Mouse (Mus musculus) kidney, adult 2 months (tissue): ENCODE results near the gene Pde4d.

Experiments used
- CTCF ChIP-seq: fragments of 200-500 bp; conservative IDR thresholded peaks from 2 replicates; pipeline ENCODE4 v1.5.1; 2011; ENCODE audit warnings: low read depth, mild to moderate bottlenecking, control low read depth, low read length, moderate library complexity, mixed read lengths; ENCODE audit not compliant: insufficient read depth, insufficient read length
- POLR2A ChIP-seq: fragments of 200-500 bp; IDR thresholded peaks from one replicate; pipeline ENCODE4 v1.6.1; 2011; ENCODE audit warnings: low read depth, low read length, control low read depth

- TF ChIP-seq CTCF (no peak), POLR2A (no peak)
Measured at GRCm38 (mm10) chr13:109024703-109025102, 575.0 kb downstream of the Pde4d start.
